Mouse (Mus musculus): ENCODE data around the gene Prdm16.

Gene Prdm16

DNA sequence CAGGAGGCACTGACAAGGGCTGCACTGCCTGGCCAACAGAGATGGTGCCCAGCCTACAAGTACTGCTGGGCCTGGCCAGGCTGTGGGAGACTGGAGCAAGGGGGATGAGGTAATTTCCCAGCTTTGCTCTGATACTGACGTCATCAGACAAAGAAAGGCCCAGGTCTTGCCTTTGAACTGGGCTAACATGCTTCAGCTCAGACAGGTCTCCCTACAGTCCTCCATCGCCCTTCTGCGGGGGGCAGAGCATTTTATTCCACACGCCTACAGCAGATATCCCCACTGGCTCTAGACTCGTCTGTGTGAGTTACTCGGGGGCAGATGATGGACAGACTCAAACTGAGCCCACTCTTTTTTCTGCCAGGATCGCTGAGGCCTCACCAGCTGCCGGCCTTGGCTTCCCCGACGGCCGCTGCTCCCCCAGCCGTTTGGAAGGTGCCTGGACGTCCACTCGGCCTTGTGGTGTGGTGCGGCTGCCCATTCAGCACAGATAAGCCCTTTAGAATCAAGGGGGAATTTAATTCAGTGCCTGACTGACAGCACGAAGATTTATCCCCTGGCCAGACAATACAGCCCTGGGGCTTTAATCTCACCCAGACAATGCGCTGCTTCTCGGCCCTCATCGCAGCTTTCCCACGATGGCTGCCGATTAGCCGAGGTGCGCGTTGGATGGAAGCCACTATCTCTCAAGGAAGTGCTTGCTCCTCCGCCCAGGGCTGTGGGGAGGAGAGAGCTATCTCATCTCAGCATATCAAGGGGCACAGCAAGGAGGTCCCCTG is 32.8 kb downstream of the Prdm16 start:
- DNase-seq (ENCODE audit: extremely low read depth, low read depth, low spot score): no peak

DNA sequence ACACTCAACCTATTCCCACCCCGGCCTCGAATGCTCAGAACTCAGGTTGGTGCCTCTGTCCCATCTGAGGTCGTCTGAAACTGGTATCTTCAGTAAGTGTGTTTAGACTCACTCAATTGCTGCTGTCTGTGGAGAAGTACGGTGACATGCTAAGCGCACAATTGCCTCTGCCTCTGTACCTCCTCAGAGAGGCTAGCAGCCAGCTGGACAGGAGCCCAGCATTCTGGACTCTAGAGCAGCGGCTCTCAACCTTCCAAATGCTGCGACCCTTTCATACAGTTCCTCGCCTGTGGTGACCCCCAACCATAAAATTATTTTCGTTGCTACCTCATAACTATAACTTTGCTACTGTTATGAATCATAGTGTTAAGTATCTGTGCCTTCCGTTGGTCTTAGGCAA is 34.3 kb downstream of the Prdm16 start:
- no peak for DNase-seq (ENCODE audit: extremely low read depth, low read depth, low spot score)

DNA sequence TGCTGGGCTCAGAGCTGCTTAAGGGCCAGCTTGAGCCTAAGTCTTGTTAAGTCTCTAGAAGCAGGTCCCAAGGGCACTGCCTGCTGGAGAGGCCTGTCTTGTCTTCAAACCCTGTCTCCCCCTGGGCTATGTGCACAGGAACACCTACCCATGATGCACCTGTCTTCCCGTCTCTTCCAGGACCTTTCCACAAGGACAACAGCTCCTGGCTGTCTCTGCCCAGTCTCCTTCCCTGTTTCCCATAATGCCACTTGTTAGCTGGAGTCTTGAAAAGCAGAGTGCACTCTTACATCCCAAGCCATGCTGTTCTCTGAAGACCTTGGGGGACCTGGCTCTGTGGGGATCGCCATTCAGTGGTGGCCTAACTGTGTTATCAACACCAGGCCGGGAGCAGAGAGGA is 35.7 kb downstream of the Prdm16 start:
- DNase-seq (ENCODE audit: extremely low read depth, low read depth, low spot score): no peak

DNA sequence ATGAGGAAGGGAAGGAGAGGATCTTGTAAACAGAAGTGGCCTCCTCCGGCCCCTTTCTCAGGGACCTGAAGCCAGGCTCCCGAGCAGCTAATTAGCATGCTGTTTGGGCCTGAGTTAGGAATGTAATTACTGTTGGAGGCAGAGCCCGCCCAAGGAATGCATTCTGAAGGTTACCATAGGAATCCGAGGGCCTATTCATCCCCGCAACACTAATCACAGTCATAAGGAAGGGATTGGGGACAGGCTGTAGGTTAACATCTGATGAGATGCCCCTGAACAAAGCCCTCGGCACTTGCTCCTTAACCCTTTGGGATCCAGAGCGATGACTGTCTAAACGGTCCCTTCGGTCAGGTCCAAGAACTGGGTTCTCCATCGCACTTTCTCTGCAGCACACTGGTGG is 36.7 kb downstream of the Prdm16 start:
- DNase-seq (ENCODE audit: extremely low read depth, low read depth, low spot score): no peak

DNA sequence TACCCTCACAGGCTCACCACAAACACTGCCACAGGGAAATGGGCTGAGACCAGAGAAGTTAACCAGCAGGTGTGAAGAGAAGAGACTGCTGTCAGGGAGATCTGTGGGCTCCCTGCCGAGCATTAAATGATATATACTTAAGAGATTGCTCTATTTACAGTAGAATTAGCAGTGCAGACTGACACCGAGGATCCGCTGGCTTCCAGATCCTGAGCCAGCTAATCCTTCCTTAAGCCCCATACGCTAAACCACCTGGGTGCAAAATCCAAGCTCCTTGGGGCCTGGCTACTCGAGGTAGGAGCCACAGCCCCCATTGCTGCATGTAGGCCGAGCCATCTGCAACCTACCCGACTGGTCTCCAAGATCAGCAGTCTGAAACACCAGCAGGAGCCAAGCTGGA is 38.3 kb downstream of the Prdm16 start:
- DNase-seq (ENCODE audit: extremely low read depth, low read depth, low spot score): no peak

DNA sequence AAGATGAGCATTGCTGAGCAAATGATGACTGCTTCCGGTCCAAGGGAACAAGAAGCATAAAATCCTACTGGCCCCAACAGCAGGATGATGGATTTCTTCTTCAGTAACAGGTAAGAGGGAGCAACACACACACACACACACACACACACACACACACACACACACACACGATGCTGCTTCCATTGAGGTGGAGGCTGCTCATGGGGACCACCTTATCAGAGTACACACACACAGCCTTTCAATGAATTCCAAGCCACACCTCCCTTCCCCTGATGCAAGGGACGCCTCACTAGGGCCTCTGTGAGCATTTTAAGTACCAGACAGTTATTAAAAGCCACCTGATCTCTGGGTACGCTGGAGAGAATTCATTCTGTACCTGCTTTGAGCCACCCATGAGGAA is 39.9 kb downstream of the Prdm16 start:
- no peak for DNase-seq (ENCODE audit: extremely low read depth, low read depth, low spot score)

DNA sequence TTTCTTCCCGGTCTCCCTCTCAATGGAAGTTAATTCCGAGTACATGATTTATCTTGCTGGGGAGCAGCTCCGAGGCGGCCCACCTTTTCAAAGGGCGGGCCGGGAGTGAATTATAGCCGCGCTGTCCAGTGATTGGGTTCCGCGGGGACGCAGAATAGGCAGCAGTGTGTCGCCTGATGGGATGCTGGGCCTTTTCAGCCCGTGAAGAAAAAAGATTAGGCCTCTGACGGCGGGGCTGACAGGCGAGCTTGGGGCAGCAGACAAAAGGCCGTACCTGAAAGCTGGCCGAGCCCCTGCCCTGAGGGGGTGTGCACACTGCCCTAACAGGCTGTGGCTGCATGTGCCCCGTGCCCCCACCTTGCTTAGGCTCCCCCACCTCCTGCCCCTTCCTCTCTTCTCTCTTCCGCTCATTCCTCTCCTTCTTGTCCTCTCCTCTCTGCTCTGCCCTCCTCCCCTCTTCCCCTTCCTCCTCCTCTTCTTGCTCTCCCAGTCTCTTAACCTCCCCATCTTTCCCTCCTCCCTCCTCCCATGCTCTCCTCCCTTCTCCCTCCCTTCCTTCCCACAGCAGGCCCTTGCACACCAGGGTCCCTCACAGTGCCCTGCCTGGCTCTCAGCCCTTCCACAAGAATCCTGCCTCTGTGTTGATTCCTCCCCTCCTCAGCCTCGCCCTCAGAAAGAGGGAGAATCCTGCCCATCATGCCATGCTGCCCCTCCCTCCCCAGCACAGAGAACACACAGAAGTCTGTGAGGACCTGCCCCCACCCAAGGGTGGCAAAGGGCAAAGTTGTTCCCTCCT is 41.7 kb downstream of the Prdm16 start:
- DNase-seq (ENCODE audit: extremely low read depth, low read depth, low spot score): no peak

DNA sequence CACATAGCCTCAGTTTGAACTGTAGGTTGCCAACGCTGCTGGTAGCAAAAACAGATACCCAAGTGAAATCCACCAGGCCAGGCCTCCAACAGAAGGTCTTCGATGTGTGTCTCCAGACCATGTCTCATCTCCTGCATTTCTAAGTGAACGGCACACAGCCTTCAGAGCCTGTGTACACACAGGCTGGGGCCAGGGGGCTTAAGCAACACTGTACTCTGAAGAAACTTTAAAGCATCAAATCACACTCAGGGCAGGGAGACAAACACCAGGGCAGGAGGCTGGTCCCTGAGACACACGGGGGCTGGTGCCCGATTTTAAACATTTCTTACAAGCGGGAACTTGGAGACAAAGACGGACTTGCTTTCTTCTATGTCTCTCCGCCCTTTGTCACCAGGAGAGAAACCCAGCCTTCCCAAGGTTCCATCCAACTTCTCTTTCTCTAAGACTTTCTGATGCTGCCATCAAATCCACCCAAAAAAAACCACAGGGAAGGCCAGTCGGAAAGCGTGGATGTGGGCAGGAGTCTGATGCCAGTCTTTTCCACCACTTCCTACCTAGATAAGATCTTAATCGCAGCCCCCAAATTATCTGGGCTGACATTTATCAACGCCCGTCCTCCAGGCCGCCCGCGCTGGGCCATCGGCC is 42.4 kb downstream of the Prdm16 start:
- no peak for DNase-seq (ENCODE audit: extremely low read depth, low read depth, low spot score)

DNA sequence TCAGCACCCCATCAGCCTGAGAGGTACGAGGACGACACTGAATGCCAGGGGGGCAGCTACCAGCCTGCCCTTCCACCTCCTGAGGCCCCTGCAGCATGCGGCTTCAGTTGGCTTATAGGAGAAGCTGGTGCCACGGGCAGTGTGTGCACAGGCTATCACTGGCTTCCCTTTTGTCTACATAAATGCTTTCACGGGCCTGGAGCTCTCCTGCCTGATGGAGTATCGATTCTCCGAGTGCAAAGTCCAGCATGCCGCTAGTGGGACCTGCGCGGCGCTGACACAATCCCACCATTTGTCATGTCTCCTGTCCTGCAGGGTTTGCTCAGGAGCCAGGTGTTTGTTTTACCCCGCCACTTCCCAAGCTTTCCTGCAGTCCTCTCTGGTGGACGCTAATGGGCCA is 44.1 kb downstream of the Prdm16 start:
- DNase-seq (ENCODE audit: extremely low read depth, low read depth, low spot score): no peak

DNA sequence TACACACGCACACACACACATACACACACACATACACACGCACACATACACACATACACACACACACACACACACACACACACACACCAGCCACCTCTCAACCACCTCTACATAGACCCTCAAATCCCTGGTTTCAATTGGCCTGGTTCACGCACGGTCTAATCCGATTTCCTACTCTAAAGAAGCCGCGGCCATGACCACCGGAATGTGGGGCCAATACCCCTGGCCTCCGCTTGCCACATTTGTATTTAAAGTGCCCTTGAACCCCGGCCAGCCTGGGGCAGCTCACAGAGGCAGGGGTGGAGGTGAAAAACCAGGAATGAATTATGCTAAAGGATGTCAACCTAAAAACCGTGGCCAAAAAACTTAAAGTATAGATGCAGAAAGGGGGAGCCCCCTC is 45.8 kb downstream of the Prdm16 start:
- no peak for DNase-seq (ENCODE audit: extremely low read depth, low read depth, low spot score)

DNA sequence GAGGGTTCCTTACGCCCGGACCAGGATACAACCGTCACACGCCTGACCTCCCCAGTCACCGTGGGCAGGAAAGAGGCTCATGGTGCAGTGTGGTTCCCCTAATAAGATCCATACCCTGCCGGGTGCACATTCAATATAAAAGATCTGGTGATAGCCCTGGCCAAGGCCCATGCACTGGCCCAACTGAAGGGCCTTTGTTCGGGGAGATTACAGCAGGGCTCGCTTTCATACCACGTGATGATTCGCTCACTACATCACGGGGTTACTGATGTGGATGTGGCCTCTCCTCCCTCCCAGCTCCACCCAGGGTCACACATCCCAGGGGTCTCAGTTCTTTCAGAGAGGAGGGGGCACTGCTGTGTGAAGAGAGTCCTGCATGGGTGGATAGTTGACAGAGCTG is 50.3 kb downstream of the Prdm16 start:
- DNase-seq (ENCODE audit: extremely low read depth, low read depth, low spot score): no peak

DNA sequence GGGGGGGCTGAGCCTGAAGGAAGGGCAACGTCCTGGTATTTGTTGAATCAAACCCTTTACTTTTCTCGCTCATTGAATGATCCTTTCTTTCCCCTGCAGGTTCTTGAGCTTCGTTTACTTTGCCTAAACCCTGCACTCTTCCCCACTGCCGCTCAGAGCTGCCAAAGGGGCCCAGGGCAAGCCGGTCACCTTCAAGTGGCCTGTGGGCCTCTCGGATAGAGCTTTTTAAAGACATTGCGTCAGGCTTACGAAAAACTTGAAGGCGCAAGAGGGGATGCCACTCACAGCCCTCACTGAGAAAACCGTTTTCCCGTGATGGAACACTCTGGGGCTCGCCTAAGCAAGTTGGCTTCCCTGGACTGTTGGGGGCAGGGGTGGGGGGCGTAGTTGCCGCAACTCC is 50.9 kb downstream of the Prdm16 start:
- DNase-seq (ENCODE audit: extremely low read depth, low read depth, low spot score): no peak

DNA sequence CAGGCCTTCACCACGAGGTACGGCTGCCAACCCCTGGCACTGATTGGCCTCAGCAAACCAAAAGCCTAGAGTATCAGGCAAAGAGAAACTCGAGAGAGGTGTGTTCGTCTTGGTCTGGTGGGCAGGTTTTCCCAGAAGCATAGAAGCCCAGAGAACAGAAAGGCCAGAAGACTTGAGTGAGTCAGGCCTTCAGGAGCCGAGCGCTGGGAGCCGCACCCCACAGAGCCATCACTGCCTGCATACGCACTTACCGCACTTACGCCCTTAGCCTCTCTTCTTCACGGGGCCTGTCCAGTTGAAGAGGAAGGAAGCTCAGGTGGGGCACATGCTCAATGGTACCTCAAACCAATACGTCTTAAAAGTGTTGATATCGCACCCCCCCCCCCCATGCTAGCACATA is 53.0 kb downstream of the Prdm16 start:
- DNase-seq (ENCODE audit: extremely low read depth, low read depth, low spot score): no peak

DNA sequence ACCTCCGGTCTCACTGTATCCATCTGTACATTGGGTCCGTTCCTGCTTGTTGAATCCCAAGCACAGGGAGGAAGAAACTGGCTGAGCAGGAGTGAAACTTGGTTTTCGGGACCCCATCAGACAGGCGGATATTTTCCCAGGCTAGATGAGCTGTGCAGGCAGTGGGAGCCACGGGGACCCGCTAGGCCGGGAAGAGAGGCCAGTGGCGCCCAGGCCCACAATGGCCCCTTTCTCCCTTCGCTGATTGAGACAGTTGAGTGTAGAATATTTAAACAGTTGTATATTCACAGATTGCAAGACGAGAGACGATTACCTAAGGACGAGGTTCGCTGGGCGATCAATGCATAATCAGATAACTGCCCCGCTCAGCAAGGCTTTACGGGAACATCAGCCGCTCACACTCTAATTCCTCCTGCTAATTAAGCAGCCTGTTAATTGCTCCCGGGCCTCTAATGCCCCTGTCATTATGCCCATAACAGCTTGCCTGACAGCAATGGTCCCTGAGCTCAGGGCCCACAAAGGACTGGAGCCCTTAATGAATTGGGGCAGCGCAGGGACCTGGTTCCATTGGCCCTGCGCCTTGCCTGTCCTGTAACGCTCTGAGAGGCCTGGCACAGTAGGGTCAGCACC is 54.0 kb downstream of the Prdm16 start:
- no peak for DNase-seq (ENCODE audit: extremely low read depth, low read depth, low spot score)

DNA sequence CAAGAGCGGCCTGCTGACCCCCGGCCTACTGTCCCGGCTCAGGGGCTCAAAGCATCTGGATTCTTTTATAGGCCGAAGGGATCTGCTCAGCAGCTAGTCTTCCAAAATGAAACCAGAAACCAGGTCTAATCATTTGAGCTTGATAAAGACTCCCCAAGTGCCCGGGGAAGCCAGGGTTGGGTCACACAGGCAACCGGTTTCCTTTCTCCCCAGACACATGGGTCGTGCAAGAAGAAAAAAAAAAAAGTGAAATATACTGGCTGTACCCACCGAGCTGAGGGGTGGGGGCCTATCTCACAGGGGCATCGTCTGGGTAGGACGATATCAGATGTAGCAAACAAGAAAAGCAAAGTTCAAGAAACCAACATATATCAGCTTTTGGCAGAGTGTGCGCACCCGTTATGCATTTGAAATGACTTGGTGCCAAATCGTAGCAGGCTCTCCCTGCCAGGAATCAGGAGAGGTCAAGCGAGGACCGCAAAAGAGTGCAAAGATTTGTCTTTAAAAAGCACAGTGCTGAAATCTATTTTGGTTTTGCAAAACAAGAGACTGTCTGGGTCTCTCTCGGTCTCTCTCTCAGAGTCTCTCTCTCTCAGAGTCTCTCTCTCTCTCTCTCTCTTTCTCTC is 55.3 kb downstream of the Prdm16 start:
- no peak for DNase-seq (ENCODE audit: extremely low read depth, low read depth, low spot score)

DNA sequence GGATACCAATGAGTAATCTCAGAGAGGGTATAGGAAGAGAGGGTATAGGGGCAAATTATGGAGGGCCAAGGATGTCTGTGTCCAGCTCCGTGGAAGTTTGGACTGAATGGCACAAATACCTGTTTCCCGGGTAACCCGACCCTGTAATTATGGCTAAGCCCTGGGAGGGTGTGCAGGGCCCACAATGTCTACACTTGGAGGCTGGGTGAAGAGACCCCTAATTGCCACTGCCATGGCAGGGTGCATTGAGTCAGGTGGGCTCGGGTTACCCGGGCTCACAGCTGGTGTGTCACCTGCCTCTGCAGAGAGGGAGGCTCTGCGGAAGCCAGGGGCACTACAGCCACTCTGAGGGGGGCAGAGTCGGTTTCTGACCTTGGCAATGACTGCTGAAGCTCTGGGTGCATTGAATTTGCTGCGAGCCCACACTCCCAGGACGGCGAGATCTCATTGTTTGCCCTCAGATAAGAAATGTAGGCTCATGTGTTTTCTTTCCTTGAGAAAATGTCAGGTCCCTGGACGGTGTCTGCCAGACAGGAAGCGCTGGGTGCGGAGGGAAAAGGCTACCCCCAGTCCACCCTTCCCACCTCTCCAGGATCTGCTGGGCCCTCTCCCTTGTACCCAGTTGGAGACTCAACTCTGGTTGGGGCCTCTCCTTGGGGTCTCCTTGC is 62.3 kb downstream of the Prdm16 start:
- no peak for DNase-seq (ENCODE audit: extremely low read depth, low read depth, low spot score)

DNA sequence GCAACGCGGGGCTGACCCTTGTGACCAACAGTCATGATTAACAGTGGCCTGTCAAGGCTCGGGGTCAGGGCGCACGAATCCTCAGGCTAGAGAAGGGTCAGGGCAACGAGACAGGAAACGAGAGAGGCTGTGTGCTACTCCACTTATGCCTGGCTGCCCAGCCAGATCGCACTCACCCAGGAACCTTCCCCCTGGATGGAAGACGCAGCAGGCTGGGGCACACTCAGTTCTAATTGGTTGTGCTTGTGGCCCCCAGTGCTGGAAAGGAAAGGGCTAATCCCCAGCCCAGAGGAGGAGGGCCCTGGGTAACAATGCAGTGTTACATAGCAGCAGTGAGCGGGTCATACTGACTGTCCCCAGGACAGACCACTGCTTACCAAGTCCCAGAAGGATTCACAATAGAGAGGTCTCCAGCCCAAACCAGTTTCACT is 66.2 kb downstream of the Prdm16 start:
- no peak for DNase-seq (ENCODE audit: extremely low read depth, low read depth, low spot score)

DNA sequence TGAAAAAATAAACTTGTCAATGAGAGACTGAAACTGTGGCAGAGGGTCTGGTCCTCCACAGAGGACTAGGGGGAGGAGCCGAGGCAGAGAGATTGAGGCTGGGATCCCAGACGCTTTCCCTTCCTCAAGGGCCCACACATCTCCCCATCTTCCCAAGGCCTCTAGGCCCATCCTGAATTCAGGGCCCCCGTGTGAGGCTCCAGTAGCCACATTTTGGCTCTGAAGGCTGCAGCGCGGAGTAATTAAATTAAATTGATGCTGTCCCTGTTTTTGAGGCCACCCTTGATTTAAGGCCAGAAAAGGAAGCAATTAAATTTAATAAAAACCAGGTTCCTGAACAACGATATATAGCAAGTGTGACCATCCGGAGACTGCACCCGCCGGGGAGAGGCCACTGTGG is 66.8 kb downstream of the Prdm16 start:
- DNase-seq (ENCODE audit: extremely low read depth, low read depth, low spot score): no peak

DNA sequence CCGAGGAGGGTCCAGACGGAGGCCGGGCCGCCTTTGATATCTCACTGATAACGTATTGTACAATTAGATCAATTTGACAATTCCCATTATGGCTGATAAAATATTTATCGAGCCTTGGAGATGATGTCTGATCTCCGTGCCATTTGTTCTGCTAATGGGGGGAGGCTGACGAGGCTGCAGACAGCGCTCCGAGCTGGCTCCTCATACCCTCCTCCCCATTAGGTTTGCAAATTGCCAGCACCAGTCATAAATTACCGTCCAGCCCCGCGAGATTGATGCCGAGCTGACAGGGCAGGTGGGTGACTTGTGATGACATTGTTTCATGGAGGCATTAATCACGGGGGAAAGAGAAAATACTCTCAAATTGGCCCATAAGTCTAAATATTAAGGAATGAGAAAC is 67.9 kb downstream of the Prdm16 start:
- no peak for DNase-seq (ENCODE audit: extremely low read depth, low read depth, low spot score)

DNA sequence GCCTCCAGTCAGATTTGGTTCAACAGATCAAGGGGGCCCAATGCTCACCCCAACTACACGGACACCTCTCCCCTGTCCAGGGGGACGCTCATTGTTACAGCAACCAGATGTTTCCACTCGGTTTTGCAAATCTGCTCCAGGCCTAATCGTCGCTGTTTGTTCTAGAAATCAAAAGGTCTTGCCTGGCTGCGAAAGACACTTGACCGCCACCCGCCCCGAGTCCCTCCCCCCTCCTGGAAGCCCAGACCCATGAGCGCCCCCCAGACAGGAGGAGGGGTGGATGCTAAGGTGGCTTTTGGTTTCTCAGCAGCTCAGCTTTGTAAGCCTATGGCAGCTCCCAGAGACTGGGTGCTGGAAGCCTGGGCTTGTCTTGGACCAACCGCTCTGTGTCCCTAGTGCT is 68.7 kb downstream of the Prdm16 start:
- no peak for DNase-seq (ENCODE audit: extremely low read depth, low read depth, low spot score)

DNA sequence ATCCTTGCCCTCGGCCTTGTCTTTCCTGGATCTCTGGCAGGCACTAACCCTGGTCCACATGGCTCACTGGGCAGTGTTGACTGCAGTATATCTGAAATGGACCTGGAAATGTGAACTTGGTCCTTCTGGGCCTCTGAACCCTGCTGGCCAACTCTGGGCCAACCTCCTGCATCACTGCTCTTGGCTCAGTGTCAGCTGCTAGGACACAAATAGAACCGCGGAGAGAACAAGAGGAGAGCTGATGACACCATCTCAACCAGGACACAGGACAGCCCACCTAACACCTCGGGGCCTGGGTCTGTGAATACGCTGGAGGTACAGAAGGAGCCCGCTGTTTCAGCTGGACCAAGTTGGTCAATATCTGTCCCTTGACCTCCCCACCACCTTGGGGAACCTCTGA is 73.5 kb downstream of the Prdm16 start:
- no peak for DNase-seq (ENCODE audit: extremely low read depth, low read depth, low spot score)
